Mouse (Mus musculus): ENCODE measurements around the gene Gm28308.

Gene Gm28308

GRCm38 (mm10) chr6:52203371-52204049 lies 9.6 kb downstream of the Gm28308 start:
- no peak for DNase-seq

GRCm38 (mm10) chr6:52203121-52203370 lies 10.1 kb downstream of the Gm28308 start:
- DNase-seq: no peak

GRCm38 (mm10) chr6:52202362-52203120 lies 10.6 kb downstream of the Gm28308 start:
- no peak for DNase-seq

GRCm38 (mm10) chr6:52201269-52201668 lies 11.9 kb downstream of the Gm28308 start:
- DNase-seq: no peak

DNA sequence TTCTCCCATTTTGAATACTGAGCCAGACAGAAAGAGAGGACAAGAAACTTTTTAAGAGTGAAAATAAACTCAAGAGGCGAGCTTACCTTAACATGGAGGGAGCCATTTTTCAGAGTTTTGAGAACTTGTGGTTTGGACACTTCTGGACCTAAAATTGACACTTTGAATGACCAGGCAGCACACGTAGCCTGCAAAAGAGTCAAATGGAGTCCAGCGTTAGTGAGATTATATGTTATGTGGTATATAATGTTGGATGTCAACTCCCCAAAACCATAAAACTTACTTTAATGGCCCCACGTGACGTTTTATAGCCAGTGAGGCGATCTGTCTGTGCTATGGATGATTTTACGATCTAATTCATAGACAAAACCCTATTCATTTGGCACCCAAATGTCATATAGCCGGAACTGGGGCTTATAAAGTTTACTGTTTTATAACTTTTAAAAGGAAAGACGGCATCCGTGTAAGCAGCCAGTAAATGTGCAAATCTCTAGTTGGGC lies 12.3 kb downstream of the Gm28308 start:
- no peak for DNase-seq

- no peak for DNase-seq
These were observed 12.9 kb downstream of the Gm28308 start for GRCm38 (mm10) chr6:52200073-52200750.

- no peak for DNase-seq
These were observed 15.9 kb downstream of the Gm28308 start for GRCm38 (mm10) chr6:52197271-52197670.

- no peak for DNase-seq
These were observed 16.3 kb downstream of the Gm28308 start for GRCm38 (mm10) chr6:52196811-52197210.

DNA sequence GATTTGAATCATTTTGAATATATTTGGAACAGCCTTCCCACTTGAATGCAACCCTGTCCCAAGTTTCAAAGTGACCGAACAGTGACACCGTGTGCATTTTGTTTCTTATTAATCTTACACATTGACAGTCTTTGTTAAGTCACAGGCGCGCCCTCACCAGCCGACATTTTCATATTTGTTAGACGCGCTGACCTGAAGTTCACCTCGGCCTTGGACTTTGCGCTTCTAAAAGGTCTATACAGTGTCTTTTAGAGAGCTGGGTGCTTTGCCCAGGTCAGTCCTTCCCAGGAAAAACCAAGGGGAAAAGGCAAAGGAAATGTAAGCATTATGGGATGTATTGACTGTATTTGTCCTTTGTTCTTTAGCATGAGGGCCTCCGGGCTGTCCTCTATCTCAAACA lies 18.4 kb downstream of the Gm28308 start:
- no peak for DNase-seq

- DNase-seq: peak; percentile 7
These were observed 21.1 kb downstream of the Gm28308 start for GRCm38 (mm10) chr6:52191860-52192550.

DNA sequence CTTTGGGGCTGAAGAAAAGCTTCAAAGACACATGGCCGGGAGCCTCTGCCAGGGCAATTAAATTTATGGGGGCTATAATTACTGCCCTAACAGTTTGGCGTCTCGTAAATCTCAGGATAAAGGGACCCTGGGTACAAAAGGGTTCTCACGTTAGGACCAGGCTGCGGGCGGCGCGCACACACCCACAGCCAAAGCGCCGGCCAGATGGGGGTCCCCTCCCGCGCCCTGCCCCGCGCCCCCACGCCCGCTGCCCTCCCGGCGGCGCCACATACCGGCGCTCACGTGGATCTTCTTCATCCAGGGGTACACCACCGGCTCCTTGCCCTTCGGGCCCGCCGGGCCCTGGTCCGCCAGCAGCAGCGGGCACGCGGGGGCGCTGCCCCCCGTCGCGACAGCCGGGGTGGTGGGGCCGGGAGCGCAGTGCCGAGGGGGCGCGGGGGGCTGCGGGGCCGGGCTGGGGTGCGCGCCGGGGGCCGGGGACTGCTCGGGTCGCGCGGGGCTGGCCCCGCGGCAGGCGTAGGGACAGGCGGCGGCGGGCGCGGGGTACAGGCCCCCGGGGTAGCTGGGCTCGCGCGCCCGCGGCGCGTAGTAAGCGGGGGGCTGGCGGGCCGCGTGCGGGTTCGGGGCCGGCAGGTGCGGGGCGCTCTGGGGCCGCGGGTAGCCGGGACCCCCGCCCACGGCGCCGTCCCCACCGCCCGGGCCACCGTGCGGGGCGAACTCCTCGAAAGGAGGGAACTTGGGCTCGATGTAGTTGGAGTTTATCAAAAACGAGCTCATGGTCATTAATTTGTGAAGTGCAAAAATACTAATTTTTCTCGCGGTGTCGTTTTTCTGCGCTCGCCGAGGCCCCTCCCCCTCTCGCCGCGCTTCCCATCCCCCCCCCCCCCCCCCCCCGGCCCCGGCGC lies 22.0 kb downstream of the Gm28308 start, which contains the start of gene Hoxa4:
Gene Hoxa4 (minus strand): TSS at position 848 of the 905 bp plus-strand sequence.
- DNase-seq: no peak

- no peak for DNase-seq
These were observed 22.7 kb downstream of the Gm28308 start for GRCm38 (mm10) chr6:52190410-52190809.

GRCm38 (mm10) chr6:52189909-52190308 lies 23.2 kb downstream of the Gm28308 start:
- DNase-seq: no peak

DNA sequence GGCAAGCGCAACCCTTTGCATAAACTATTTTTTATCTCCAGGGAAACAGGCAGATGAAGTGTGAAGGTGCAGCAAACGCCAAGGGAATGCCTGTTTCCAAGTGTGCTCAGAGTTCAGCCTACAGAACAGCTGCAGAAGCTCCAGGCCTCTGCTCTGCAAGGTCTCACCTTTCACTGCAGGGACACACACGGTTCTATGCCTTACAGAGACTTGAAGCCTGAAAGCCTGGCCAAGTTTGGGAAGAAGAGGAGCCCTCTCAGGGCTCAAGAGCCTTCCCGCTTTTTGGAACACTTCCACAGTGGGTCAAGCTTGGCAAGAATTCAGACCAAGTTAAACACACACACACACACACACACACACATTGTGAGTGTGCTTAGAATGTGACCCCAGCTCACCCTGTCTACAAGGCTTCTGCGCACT lies 24.0 kb downstream of the Gm28308 start:
- no peak for DNase-seq

DNA sequence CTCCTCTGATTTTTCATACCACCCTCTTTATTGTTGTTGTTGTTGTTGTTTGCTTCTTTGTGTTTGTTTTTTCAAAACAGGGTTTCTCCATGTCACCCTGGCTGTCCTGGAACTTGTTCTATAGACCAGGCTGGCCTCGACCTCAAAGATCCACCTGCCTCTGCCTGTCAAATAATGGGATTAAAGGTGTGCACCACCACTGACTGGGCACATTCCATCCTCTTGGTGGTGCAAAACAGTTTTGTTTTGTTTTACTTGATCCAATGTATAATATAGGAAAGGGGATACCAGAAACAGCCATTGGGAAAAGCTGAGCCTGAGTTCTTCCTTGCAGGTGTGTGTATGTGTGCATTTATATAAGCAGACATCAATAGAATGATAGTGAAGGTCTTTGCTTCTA lies 26.6 kb downstream of the Gm28308 start:
- no peak for DNase-seq

GRCm38 (mm10) chr6:52185834-52186233 lies 27.3 kb downstream of the Gm28308 start:
- DNase-seq: no peak

GRCm38 (mm10) chr6:52185222-52185621 lies 27.9 kb downstream of the Gm28308 start:
- DNase-seq: no peak

DNA sequence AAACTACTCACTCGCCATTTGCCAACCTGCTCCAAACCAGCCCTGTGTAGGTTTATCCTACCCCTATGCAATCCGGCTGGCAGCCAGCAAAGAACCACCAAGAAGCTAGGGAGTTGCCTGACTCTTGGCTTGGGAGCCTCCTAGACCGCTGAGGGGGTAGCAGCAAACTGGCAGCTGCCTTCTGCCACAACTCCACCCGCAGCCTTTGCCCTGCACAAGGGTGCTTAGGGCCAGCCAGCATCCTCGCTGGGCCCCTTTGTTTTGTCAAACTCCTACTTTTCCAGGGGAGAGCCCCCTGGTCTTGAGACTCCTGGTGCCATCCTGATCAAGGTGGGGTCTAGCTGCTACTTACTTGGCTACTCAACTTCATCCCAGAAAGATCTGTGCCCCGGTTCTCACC lies 28.5 kb downstream of the Gm28308 start:
- DNase-seq: no peak

DNA sequence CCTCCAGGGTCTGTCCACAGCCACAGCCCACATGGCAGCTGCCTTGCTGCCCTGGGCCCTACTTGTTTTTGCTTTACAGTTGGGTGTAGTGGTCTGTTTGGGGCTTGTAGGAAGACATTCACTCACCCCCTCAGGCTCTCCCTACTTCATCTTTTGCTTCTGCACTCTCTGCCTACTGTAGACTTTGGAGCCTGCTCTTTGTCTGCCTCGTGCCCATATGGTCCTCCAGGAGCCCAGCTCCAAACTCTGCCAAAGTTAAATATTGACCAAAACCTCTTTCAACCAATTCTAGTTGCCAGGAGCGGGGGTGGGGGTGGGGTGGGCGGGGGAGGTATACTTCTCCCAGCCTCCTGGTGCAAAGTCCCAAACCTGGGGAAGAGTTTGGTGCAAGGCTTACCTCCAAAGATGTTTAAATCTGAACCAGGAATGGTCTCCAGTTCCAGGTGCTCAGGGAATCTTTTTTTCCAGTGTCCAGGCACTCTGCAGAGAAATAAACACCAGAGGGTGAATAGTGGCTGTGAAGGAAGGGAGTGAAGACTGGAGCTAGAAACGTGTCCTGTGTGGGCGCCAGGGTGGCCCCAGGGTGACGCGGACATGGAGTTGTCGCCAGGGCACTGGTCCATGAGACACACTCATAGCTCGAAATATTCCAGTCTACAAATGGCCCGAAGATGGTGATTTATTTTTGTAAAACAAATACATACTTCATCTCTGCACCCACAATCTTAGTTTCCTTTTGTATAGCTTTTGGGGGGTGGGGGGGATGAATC lies 29.6 kb downstream of the Gm28308 start:
- no peak for DNase-seq

- no peak for DNase-seq
These were observed 30.3 kb downstream of the Gm28308 start for GRCm38 (mm10) chr6:52182793-52183192.

DNA sequence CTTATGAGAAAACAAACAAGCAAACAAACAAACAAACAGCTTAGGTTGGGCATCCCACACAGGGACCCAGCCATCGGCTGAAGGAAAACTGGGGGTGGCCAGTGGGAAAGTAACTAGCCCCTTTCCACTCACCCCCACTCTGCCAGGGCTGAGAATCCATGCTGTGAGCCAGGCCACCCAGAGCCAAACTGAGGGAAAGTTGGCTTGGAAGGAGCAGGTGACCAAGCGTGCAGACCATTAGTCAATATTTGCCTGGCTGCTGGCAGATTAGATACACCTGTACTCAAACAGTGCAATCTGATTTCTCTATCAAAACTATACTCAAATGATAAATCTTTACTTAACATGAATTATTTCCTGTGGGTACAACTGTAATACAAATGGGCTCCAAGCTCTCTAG lies 31.1 kb downstream of the Gm28308 start:
- DNase-seq: no peak
